Mouse (Mus musculus) liver, embryonic 12.5 days (tissue): Measurements from ENCODE around the gene Pcx. TPM values are rescaled to one million over a fixed set of nuclear protein-coding genes. Genes with fewer than 3 reads are reported as not detected.

Experiments
- ATAC-seq: fragments of 200-750 bp; cut with Nextera tagmentation; 2 replicates; pipeline ENCODE4 v1.8.0; 2017; ENCODE audit warnings: moderate number of reproducible peaks, mild to moderate bottlenecking, moderate library complexity
- H3K27ac ChIP-seq: fragments of 300-500 bp; sonication (generic); 2 replicates; pipeline ENCODE4 v1.5.1; 2016; ENCODE audit warnings: mild to moderate bottlenecking
- H3K27me3 ChIP-seq: fragments of 300-500 bp; sonication (generic); replicated peaks from 2 replicates; pipeline ENCODE4 v1.6.1; 2016; ENCODE audit warnings: mild to moderate bottlenecking, moderate library complexity
- H3K36me3 ChIP-seq: fragments of 300-500 bp; sonication (generic); 2 replicates; pipeline ENCODE4 v1.6.1; 2016; ENCODE audit warnings: mild to moderate bottlenecking, moderate library complexity
- H3K4me1 ChIP-seq: fragments of 300-500 bp; sonication (generic); 2 replicates; pipeline ENCODE4 v1.6.1; 2016
- H3K4me2 ChIP-seq: fragments of 300-500 bp; sonication (generic); 2 replicates; pipeline ENCODE4 v1.6.1; 2016; ENCODE audit warnings: mild to moderate bottlenecking, moderate library complexity
- H3K4me3 ChIP-seq: fragments of 300-500 bp; sonication (generic); 2 replicates; pipeline ENCODE4 v1.5.1; 2016; ENCODE audit warnings: mild to moderate bottlenecking, moderate library complexity
- H3K9ac ChIP-seq: fragments of 300-500 bp; sonication (generic); 2 replicates; pipeline ENCODE4 v1.6.1; 2016; ENCODE audit warnings: mild to moderate bottlenecking, moderate library complexity
- H3K9me3 ChIP-seq: fragments of 300-500 bp; sonication (generic); replicated peaks from 2 replicates; pipeline ENCODE4 v1.6.1; 2016; ENCODE audit warnings: mild to moderate bottlenecking, moderate library complexity
- WGBS: fragments of 180-500 bp; shearing (Covaris S2); methylation state at CpG from one replicate; pipeline ENCODE4 v1.1.7; 2016; ENCODE audit not compliant: insufficient replicate concordance; 5-methylcytosine and 5-hydroxymethylcytosine counted together
- polyA plus RNA-seq: library from polyadenylated mRNA; unstranded; fragments of >200 nt; fragmentation: Nextera tagmentation; extraction: Ambion mirVana; gene quantifications from 2 replicates; pipeline ENCODE4 v1.2.1, GENCODE M21; 2016

The Pcx gene
- polyA plus RNA-seq, 1 experiment from 2014 or later, result 34.3 TPM

DNA sequence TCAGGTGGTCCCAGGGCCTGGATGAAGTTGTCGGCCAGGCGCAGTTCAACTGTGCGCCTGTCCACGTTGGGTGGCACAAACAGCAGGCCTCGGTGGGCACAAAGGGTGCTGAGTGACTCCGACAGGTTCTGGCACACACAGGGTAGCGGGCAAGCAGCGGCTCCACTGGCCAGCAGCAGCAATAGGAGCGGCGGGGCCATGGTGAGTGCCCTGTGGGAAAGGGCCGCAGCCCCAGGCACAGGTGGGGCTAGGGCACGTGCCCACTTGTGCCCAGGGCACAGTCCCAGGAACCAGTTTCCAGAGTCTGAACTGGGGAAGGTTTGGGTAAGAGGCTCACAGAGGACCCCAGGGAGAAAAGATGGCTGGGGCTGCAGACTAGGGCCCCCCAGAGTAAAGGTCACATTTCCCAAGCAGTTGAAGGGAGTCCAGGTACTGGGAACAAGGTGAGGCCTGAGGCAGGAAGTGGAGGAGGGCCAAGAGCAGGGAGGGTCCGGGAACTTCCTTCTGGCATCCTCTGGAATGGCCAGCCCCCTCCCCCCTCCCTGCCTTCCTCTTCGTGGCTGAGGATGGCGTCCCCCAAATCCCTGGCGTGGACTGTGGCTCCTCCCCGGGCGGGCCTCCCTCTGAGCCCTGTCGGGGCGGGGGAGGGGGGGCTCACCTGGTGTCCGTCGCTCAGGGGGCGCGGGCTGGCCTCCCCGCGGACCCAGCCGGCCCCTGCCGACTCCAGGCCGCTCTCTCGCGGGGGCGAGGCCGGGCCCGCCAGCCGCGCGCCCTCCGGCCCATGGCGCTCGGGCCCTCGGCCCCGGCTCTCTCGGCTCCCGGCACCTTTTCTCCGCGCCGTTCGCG is 104.3 kb downstream of the Pcx start:
- H3K36me3 ChIP-seq, result peaks cover 31% of the 10 kb centered on the region
- H3K4me3 ChIP-seq, result peak overlapping the region; percentile 67
- no peak for ATAC-seq
- WGBS, result 22% methylated on average over 42 of the region's 49 CpGs
- H3K4me2 ChIP-seq, result peak overlapping the region; percentile 97
- H3K27me3 ChIP-seq, result peaks cover 49% of the 10 kb centered on the region
- H3K9me3 ChIP-seq, result no peaks in the 10 kb centered on the region
- peaks cover 33% of the 10 kb centered on the region for H3K4me1 ChIP-seq
- peak overlapping the region; percentile 57; the same call in 1 of the 2 replicates for H3K27ac ChIP-seq
- peak overlapping the region; percentile 78 for H3K9ac ChIP-seq

DNA sequence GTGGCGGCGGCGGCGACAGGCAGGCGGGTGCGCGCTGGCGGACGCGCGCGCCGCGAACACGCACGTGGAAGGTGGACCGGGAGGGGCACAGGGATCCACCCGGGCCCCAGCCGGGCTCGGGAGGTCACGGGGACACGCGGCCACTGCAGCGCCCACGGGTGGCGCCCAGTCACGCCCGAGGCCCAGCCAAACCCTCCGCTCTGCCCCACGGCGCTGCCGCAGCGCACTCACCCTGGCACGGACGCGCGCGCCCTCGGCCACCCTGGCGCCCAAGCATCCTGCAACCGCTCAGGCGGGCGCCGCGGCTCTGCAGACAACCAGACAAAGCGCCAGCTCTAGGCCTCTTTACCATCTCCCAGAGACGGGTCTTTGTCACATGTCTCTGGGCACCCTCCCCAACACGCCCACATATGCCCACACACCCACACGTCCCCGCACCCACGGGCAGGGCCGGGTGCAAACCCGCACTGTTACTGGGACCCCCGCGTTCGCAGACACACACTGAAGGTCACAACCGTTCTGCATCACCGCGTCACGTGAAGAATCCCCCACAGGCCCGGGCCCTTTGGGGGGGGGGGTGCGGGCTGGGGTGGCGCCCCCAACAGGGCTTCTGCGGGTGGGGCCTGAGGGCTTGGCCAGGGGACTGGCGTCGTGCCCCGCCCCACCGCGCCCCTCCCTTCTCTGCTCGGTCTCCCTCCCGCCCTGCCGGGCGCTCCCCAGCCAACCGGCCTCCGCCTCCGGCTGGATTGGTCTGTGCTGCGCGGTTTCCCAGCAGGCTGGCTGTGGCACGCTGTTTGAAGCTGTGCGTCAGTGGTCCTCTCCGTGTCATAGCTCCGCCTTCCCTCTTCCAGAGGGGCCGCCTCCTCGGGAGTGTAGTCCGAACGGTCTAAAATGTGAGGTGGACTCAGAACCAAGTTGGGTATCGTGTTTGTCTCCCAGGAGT is 105.2 kb downstream of the Pcx start, which contains the start of gene Lrfn4:
Gene Lrfn4, minus strand, starts transcription at position 517 of the 943 bp plus-strand sequence.
- peaks cover 33% of the 10 kb centered on the region for H3K4me1 ChIP-seq
- H3K9me3 ChIP-seq, result no peaks in the 10 kb centered on the region
- H3K4me3 ChIP-seq, result peak within 1 kb of the TSS; percentile 67
- under 1% methylated on average over 86 of the region's 87 CpGs for WGBS
- peak within 1 kb of the TSS; percentile 78 for H3K9ac ChIP-seq
- peak; percentile 83 for ATAC-seq
- peak within 1 kb of the TSS; percentile 97 for H3K4me2 ChIP-seq
- H3K36me3 ChIP-seq, result peaks cover 40% of the 10 kb centered on the region
- peak within 1 kb of the TSS; percentile 57; the same call in 1 of the 2 replicates for H3K27ac ChIP-seq
- H3K27me3 ChIP-seq, result peaks cover 49% of the 10 kb centered on the region

DNA sequence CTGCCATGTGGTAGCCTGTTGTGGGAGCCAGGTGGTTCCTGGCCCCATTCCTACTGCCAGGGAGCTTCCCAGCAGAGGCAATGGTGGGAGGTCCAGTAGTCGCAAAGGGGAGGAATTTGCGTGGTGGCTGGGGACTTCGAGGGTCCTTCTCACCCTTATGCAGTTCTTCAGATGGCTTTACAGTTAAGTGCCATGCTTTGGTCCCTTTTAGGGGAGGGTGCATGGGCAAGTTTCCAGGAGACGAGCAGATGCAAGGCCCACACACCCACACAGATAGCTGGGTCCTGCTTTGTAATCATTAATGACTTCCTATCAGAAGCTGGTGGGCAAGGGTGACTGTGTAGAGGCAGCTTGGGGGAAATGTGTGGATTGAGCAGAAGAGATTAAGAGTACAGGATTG is 106.3 kb downstream of the Pcx start:
- ATAC-seq, result no peak
- peaks cover 33% of the 10 kb centered on the region for H3K4me1 ChIP-seq
- no peak overlapping the region for H3K27ac ChIP-seq
- H3K9ac ChIP-seq, result no peak overlapping the region
- H3K36me3 ChIP-seq, result peaks cover 48% of the 10 kb centered on the region
- H3K4me2 ChIP-seq, result peak overlapping the region; percentile 97
- 30% methylated on average over 4 of the region's 4 CpGs for WGBS
- H3K9me3 ChIP-seq, result no peaks in the 10 kb centered on the region
- H3K27me3 ChIP-seq, result peaks cover 49% of the 10 kb centered on the region
- no peak overlapping the region for H3K4me3 ChIP-seq

DNA sequence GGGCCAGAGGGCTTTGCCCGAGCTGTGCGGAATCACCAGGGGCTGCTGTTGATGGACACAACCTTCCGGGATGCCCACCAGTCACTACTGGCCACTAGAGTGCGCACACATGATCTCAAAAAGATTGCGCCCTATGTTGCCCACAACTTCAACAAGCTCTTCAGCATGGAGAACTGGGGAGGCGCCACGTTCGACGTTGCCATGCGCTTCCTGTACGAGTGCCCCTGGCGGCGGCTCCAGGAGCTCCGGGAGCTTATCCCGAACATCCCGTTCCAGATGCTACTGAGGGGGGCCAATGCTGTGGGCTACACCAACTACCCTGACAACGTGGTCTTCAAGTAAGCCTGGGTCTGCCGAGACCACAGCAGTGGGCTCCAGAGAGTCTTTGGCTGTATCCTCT is 107.9 kb downstream of the Pcx start:
- Histone ChIP-seq H3K27me3 (peaks cover 49% of the 10 kb centered on the region), H3K9me3 (no peaks in the 10 kb centered on the region), H3K27ac (no peak overlapping the region), H3K4me2 (no peak overlapping the region), H3K36me3 (peaks cover 48% of the 10 kb centered on the region), H3K4me1 (peaks cover 29% of the 10 kb centered on the region), H3K4me3 (no peak overlapping the region), H3K9ac (no peak overlapping the region)
- WGBS, result 37% methylated on average over 18 of the region's 18 CpGs
- ATAC-seq, result no peak

DNA sequence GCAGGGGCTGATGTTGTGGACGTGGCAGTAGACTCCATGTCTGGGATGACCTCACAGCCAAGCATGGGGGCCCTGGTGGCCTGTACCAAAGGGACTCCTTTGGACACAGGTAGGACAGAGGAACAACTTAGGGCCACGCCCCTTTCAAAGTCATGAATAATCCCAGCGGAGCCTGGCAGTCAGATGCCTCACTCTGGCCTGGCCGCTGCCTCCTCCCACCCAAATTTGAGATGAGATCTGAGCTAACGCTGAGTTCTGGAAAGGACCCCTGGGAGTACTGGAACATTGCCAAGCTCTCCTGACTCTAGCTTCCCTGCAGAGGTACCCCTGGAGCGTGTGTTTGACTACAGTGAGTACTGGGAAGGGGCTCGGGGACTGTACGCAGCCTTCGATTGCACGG is 109.2 kb downstream of the Pcx start:
- H3K27me3 ChIP-seq, result peaks cover 42% of the 10 kb centered on the region
- peaks cover 51% of the 10 kb centered on the region for H3K36me3 ChIP-seq
- no peak overlapping the region for H3K4me3 ChIP-seq
- no peak overlapping the region for H3K27ac ChIP-seq
- peaks cover 30% of the 10 kb centered on the region for H3K4me1 ChIP-seq
- no peaks in the 10 kb centered on the region for H3K9me3 ChIP-seq
- 82% methylated on average over 10 of the region's 10 CpGs for WGBS
- no peak overlapping the region for H3K4me2 ChIP-seq
- no peak for ATAC-seq
- no peak overlapping the region for H3K9ac ChIP-seq

DNA sequence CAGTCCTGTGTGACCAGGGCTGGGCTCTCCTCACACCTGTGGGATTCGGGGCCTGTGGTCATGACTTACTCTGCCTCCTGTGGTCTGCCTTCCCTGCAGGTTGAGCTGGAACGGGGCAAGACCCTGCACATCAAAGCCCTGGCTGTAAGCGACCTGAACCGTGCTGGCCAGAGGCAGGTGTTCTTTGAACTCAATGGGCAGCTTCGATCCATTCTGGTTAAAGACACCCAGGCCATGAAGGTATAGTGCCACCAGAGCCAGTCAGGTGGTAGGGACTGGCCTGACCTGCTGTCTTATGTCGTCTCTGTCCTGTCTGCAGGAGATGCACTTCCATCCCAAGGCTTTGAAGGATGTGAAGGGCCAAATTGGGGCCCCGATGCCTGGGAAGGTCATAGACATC is 110.4 kb downstream of the Pcx start:
- Histone ChIP-seq H3K4me3 (no peak overlapping the region), H3K27ac (no peak overlapping the region), H3K4me2 (no peak overlapping the region), H3K27me3 (peaks cover 29% of the 10 kb centered on the region), H3K9me3 (no peaks in the 10 kb centered on the region), H3K36me3 (peaks cover 51% of the 10 kb centered on the region), H3K4me1 (peaks cover 24% of the 10 kb centered on the region), H3K9ac (no peak overlapping the region)
- ATAC-seq, result no peak
- WGBS, result 79% methylated on average over 7 of the region's 7 CpGs

DNA sequence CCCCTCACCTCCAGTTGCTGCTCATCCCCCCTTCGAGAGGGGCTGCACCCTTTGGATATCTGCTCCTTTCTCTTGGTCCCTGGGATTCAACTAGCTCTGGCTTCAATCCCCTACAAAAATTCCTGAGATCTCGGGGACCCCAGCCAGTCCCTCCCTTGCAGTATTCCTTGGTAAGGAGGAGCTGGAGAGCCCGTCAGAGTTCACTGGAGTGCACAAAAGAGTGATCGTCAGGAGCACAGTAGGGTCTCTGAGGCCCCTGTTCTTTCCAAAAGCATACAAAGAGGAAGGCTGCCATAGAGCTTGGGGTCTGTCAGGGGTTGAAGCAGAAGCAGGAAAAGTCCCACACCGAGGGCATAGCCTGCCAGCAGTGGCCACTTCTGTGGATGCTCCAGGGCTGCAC is 112.5 kb downstream of the Pcx start:
- peaks cover 31% of the 10 kb centered on the region for H3K4me1 ChIP-seq
- 75% methylated on average over 5 of the region's 5 CpGs for WGBS
- peaks cover 8% of the 10 kb centered on the region for H3K27me3 ChIP-seq
- H3K27ac ChIP-seq, result no peak overlapping the region
- no peak overlapping the region for H3K9ac ChIP-seq
- H3K36me3 ChIP-seq, result peaks cover 51% of the 10 kb centered on the region
- no peaks in the 10 kb centered on the region for H3K9me3 ChIP-seq
- no peak overlapping the region for H3K4me3 ChIP-seq
- H3K4me2 ChIP-seq, result no peak overlapping the region
- ATAC-seq, result no peak

DNA sequence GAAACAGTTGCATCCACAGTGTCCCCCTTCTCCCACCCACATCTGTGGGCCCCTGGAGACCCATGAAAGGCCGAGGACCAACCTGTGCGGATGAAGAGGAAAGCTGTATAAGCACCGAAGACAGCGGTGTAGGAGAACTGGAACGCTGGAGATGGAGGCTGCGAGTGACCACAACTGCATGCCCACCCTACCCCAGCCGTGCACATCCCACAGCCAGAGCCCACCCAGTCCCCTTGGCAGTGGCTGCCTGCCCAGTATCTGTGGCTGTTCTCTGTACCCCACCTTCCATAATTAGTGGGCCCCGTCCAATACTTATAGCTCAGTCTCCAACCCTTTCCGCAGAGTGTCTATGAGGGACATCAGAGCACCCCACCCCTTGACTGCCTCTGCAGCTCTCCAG is 113.1 kb downstream of the Pcx start:
- H3K4me3 ChIP-seq, result no peak overlapping the region
- 87% methylated on average over 9 of the region's 9 CpGs for WGBS
- no peak overlapping the region for H3K27ac ChIP-seq
- H3K4me1 ChIP-seq, result peaks cover 37% of the 10 kb centered on the region
- H3K9me3 ChIP-seq, result no peaks in the 10 kb centered on the region
- H3K4me2 ChIP-seq, result no peak overlapping the region
- H3K9ac ChIP-seq, result no peak overlapping the region
- ATAC-seq, result no peak
- H3K36me3 ChIP-seq, result peaks cover 51% of the 10 kb centered on the region
- H3K27me3 ChIP-seq, result 0 out of 2 replicates have a peak, but pooled peaks cover 2% of the 10 kb centered on the region

DNA sequence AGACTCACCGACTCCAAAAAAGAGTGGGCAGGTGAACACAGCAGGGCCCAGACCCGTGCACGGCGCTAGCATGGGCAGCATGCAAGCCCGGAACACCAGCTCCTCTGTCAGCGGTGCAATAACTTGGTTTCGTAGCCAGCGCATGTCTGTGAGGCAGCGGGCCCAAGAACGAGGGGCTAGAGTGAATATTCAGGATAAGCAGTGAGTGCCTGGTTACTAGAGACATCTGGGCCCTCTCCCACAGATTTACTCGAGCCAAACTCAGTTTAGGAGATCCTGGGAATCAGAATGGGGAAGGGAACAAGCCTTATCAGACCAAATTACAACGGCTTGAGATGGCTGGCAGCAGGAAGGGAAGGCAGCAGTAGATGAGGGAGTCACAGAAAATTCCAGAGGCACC is 113.7 kb downstream of the Pcx start:
- H3K9me3 ChIP-seq, result no peaks in the 10 kb centered on the region
- peaks cover 51% of the 10 kb centered on the region for H3K36me3 ChIP-seq
- ATAC-seq, result no peak
- peak overlapping the region; percentile 86; the same call in 1 of the 2 replicates for H3K4me2 ChIP-seq
- 89% methylated on average over 12 of the region's 12 CpGs for WGBS
- H3K9ac ChIP-seq, result no peak overlapping the region
- peaks cover 40% of the 10 kb centered on the region for H3K4me1 ChIP-seq
- no peaks in the 10 kb centered on the region for H3K27me3 ChIP-seq
- no peak overlapping the region for H3K27ac ChIP-seq
- H3K4me3 ChIP-seq, result no peak overlapping the region

DNA sequence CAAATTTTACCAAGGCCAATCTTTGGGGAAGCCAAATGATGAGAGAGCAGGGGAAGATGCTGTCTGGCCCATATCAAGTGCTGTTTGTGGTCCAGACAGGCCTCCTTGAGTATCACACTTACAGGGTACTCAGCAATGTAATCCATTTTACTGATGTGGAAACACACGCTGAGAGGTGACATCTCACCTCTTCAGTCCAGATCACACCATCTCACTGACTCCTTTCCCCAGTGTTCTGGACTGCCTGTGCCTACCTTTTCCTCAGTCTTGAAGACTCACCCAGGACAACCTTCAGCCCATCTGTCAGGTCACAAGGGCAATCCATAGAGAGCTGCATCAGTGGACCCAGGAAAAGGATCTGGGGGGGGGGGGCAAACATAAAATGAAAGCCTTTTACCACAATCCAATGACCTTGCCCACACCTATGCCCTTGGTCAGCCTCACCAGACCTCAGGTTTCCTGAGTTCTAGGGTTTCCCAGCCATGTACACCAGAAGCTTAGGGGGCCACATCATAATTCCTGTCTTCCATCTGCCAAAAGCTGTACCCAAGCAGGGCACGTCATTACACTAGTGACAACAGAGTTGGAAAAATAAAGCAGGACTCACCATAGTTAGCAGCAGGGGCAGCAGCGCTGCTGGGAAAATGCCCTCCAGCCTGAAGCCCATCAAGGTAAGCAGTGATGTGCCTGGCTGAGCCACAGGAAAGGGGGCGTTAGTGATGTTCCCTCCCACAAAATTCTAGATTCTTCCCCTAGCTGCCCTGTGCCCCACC is 114.3 kb downstream of the Pcx start:
- Histone ChIP-seq H3K27me3 (no peaks in the 10 kb centered on the region), H3K27ac (peak overlapping the region; percentile 85), H3K4me3 (peak overlapping the region; percentile 81), H3K9ac (peak overlapping the region; percentile 94), H3K4me1 (peaks cover 40% of the 10 kb centered on the region), H3K36me3 (peaks cover 47% of the 10 kb centered on the region), H3K4me2 (peak overlapping the region; percentile 86), H3K9me3 (no peaks in the 10 kb centered on the region)
- WGBS, result 27% methylated on average over 4 of the region's 4 CpGs
- no peak for ATAC-seq

DNA sequence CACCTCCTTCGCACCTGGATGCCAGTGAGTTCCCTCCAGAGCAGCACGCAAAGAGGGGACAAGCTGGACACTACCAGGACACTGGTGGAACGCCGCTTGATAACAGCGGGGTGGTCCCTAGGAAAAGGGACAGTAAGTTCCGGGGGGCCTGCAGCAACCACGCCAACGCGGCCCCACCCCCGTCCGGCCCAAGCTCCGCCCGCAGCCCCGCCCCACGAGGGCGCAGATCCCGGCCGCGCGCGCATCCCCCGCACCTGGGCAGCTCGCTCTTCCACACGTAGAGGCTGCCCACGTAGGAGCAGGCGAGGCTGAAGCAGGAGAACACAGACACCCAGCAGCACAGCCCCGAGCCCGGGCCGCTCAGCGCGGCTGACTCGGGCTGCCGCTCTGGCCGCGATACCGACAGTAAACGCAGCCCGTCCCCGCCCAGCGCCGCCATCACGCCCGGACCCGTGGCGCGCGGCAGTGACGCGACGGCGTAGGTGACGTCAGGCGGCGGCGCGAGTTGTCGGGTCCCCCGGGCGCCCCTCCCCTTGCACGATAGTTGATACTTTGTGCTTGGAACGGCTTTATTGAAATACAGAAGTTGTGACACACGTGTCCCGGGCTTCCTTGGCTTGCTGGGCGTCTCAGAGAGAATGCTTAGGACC is 115.0 kb downstream of the Pcx start, which contains the start of gene Rce1:
Gene Rce1, minus strand, starts transcription at position 463 of the 650 bp plus-strand sequence.
- H3K36me3 ChIP-seq, result peaks cover 40% of the 10 kb centered on the region
- H3K4me1 ChIP-seq, result peaks cover 40% of the 10 kb centered on the region
- under 1% methylated on average over 56 of the region's 64 CpGs for WGBS
- peak within 1 kb of the TSS; percentile 94 for H3K9ac ChIP-seq
- peak within 1 kb of the TSS; percentile 86 for H3K4me2 ChIP-seq
- H3K27ac ChIP-seq, result peak within 1 kb of the TSS; percentile 85
- peak within 1 kb of the TSS; percentile 81 for H3K4me3 ChIP-seq
- no peaks in the 10 kb centered on the region for H3K27me3 ChIP-seq
- peak; percentile 90 for ATAC-seq
- H3K9me3 ChIP-seq, result no peaks in the 10 kb centered on the region
